Mouse (Mus musculus): ENCODE data around the gene Reps2. TPM values are rescaled to one million over a fixed set of nuclear protein-coding genes. Genes with fewer than 3 reads are reported as not detected.

Gene Reps2
- total and polyA plus RNA-seq, 3 experiments = 2.2 to 2.8 TPM; not detected in 1

GRCm38 (mm10) chrX:162455364-162455763 lies 188.1 kb downstream of the Reps2 start (continued):
- TF ChIP-seq MYC (IDR thresholded peaks at IDR 0.05; ENCODE audit: low read depth, low read length) (no peak), NELFE (IDR thresholded peaks at IDR 0.05; ENCODE audit: low read depth, low read length) (no peak), USF2 (IDR thresholded peaks at IDR 0.05; ENCODE audit: borderline replicate concordance in 1 of 2, insufficient read depth in 1 of 2, low read depth in 1 of 2, low read length in 2 of 2) (no peak), E2F4 (IDR thresholded peaks at IDR 0.05; ENCODE audit: borderline replicate concordance, low read depth, low read length) (no peak), POLR2AphosphoS5 (IDR thresholded peaks at IDR 0.05; ENCODE audit: borderline replicate concordance, low read depth, low read length) (no peak), HCFC1 (IDR thresholded peaks at IDR 0.05; ENCODE audit: low read depth, low read length) (peak; percentile 43; the same call in 1 of the 2 replicates), POLR2AphosphoS2 (IDR thresholded peaks at IDR 0.05; ENCODE audit: low read length) (no peak), ZC3H11A (IDR thresholded peaks at IDR 0.05; ENCODE audit: low read depth, low read length) (no peak), TBP (IDR thresholded peaks at IDR 0.05; ENCODE audit: low read depth, low read length) (peak; percentile 49; the same call in 1 of the 2 replicates), CHD2 (IDR thresholded peaks at IDR 0.05; ENCODE audit: low read length) (no peak), KAT2A (conservative IDR thresholded peaks at IDR 0.05; ENCODE audit: low read depth, low read length) (no peak)

- peaks cover 24 to 26% of the 10 kb centered on the region in 2 experiments for H3K4me1 ChIP-seq (ENCODE audit: control insufficient read depth in 1 of 2, insufficient read depth in 2 of 2, low read length in 2 of 2)
- no peaks in the 10 kb centered on the region for H3K9me3 ChIP-seq (replicated peaks; ENCODE audit: insufficient read depth, low read length)
- no peak for TF ChIP-seq ELF1 (IDR thresholded peaks at IDR 0.05; ENCODE audit: low read depth, low read length)
- TF ChIP-seq HCFC1 (IDR thresholded peaks at IDR 0.05; ENCODE audit: low read depth, low read length) = no peak
- peak; percentile 52 for TF ChIP-seq ETS1 (IDR thresholded peaks at IDR 0.05; ENCODE audit: low read depth, low read length)
- TF ChIP-seq GATA1 (IDR thresholded peaks at IDR 0.05; ENCODE audit: low read depth, low read length) = peak; percentile 77
- no peak for TF ChIP-seq MYC (IDR thresholded peaks at IDR 0.05; ENCODE audit: low read depth, low read length)
- no peak for TF ChIP-seq KAT2A (conservative IDR thresholded peaks at IDR 0.05; ENCODE audit: low read depth, low read length)
- 0 out of 2 replicates have a peak, but pooled peaks have one; percentile 30 for TF ChIP-seq MXI1 (IDR thresholded peaks at IDR 0.05; ENCODE audit: low read depth, low read length)
- TF ChIP-seq RAD21 (IDR thresholded peaks at IDR 0.05; ENCODE audit: low read depth, low read length) = peak; percentile 93
- 0 out of 2 replicates have a peak, but pooled peaks have one; percentile 47 for TF ChIP-seq SIN3A (IDR thresholded peaks at IDR 0.05; ENCODE audit: low read length)
- TF ChIP-seq CTCF (IDR thresholded peaks at IDR 0.05 in 2 of 3, conservative IDR thresholded peaks at IDR 0.05 in 1 of 3; ENCODE audit: control insufficient read depth in 1 of 3, insufficient read depth in 1 of 3, low read depth in 2 of 3, low read length in 3 of 3, poor library complexity in 1 of 3, severe bottlenecking in 1 of 3) = peak; percentile 5 to 78 (median 57); a peak in 5 of 6 replicates
- TF ChIP-seq ZC3H11A (IDR thresholded peaks at IDR 0.05; ENCODE audit: low read depth, low read length) = peak; percentile 84
- peak; percentile 53 to 54; a peak in 2 of 4 replicates for TF ChIP-seq EP300 (IDR thresholded peaks at IDR 0.05; ENCODE audit: low read depth in 1 of 2, low read length in 2 of 2)
- TF ChIP-seq POLR2AphosphoS2 (IDR thresholded peaks at IDR 0.05; ENCODE audit: low read length) = no peak
- peak; percentile 80 for TF ChIP-seq SMC3 (IDR thresholded peaks at IDR 0.05; ENCODE audit: low read depth, low read length)
- TF ChIP-seq TCF12 (IDR thresholded peaks at IDR 0.05; ENCODE audit: low read depth, low read length) = no peak
- no peak for TF ChIP-seq GABPA (IDR thresholded peaks at IDR 0.05; ENCODE audit: low read depth, low read length)
- TF ChIP-seq POLR2A (IDR thresholded peaks at IDR 0.05; ENCODE audit: control insufficient read depth in 1 of 2, insufficient read depth in 1 of 2, low read depth in 1 of 2, low read length in 2 of 2, poor library complexity in 1 of 2) = no peak
- no peak overlapping the region for H3K9ac ChIP-seq (ENCODE audit: control insufficient read depth, low read depth, low read length, poor library complexity, severe bottlenecking)
- H3K4me3 ChIP-seq (ENCODE audit: control insufficient read depth in 1 of 2, insufficient read depth in 1 of 2, low read depth in 2 of 2, low read length in 2 of 2) = no peak overlapping the region
- peak overlapping the region; percentile 42 for H3K27ac ChIP-seq (ENCODE audit: control insufficient read depth, low read depth, low read length)
- no peaks in the 10 kb centered on the region for H3K79me2 ChIP-seq (ENCODE audit: control insufficient read depth, insufficient read depth, low read length, poor library complexity)
- peak; percentile 67 for DNase-seq (ENCODE audit: low read depth, low spot score)
- peaks cover 0 to 45% of the 10 kb centered on the region in 2 experiments; a peak in 2 of 4 replicates for H3K36me3 ChIP-seq (ENCODE audit: control insufficient read depth in 1 of 2, insufficient read depth in 2 of 2, low read length in 2 of 2)
- no peaks in the 10 kb centered on the region for H3K27me3 ChIP-seq (ENCODE audit: control insufficient read depth in 1 of 2, insufficient read depth in 2 of 2, low read length in 2 of 2)
Observed at GRCm38 (mm10) chrX:162453821-162454402, 189.5 kb downstream of the Reps2 start.
